Mouse (Mus musculus) midbrain, embryonic 14.5 days (tissue): ENCODE data around the gene Stx11. TPM values are rescaled to one million over a fixed set of nuclear protein-coding genes. Genes with fewer than 3 reads are reported as not detected.

Source experiments
- ATAC-seq: fragments of 200-750 bp; cut with Nextera tagmentation; 2 replicates; pipeline ENCODE4 v1.8.0; 2017; ENCODE audit warnings: moderate number of reproducible peaks, moderate library complexity; ENCODE audit not compliant: low FRiP score, low TSS enrichment
- DNase-seq: peaks from one replicate; pipeline ENCODE4 v3.0.0-alpha.2; 2015
- H3K27ac ChIP-seq: fragments of 300-500 bp; sonication (generic); replicated peaks from 2 replicates; pipeline ENCODE4 v1.5.1; 2014; ENCODE audit warnings: mild to moderate bottlenecking, low read depth, low read length, moderate library complexity
- H3K27me3 ChIP-seq: fragments of 300-500 bp; sonication (generic); 2 replicates; pipeline ENCODE4 v1.6.1; 2014; ENCODE audit warnings: low read length, control low read depth, mixed read lengths; ENCODE audit not compliant: control insufficient read depth, insufficient read depth
- H3K36me3 ChIP-seq: fragments of 300-500 bp; sonication (generic); 2 replicates; pipeline ENCODE4 v1.6.1; 2014; ENCODE audit warnings: low read length, control low read depth; ENCODE audit not compliant: control insufficient read depth, insufficient read depth
- H3K4me1 ChIP-seq: fragments of 300-500 bp; sonication (generic); 2 replicates; pipeline ENCODE4 v1.6.1; 2014; ENCODE audit warnings: mild to moderate bottlenecking, antibody characterized with exemption, low read length, control low read depth; ENCODE audit not compliant: control insufficient read depth, insufficient read depth
- H3K4me2 ChIP-seq: fragments of 300-500 bp; sonication (generic); 2 replicates; pipeline ENCODE4 v1.6.1; 2014; ENCODE audit warnings: mild to moderate bottlenecking, low read length, moderate library complexity
- H3K4me3 ChIP-seq: fragments of 300-500 bp; sonication (generic); replicated peaks from 2 replicates; pipeline ENCODE4 v1.5.1; 2014; ENCODE audit warnings: low read depth, low read length
- H3K9ac ChIP-seq: fragments of 300-500 bp; sonication (generic); replicated peaks from 2 replicates; pipeline ENCODE4 v1.6.1; 2014; ENCODE audit warnings: mild to moderate bottlenecking, low read length, moderate library complexity
- H3K9me3 ChIP-seq: fragments of 300-500 bp; sonication (generic); 2 replicates; pipeline ENCODE4 v1.6.1; 2016; ENCODE audit warnings: low read length, control low read depth, mixed read lengths; ENCODE audit not compliant: control insufficient read depth
- WGBS: fragments of 180-500 bp; shearing (Covaris S2); extraction: QIAGEN DNeasy Blood & Tissue Kit; methylation state at CpG from one replicate; pipeline ENCODE4 v1.1.7; 2014; 5-methylcytosine and 5-hydroxymethylcytosine counted together
- polyA plus RNA-seq: library from polyadenylated mRNA; unstranded; fragments of >200 nt; fragmentation: Nextera tagmentation; extraction: Ambion mirVana; gene quantifications from 2 replicates; pipeline ENCODE4 v1.2.1, GENCODE M21; 2014

Stx11 gene
- polyA plus RNA-seq, 1 experiment from 2014 or later: 0.93 TPM

DNA sequence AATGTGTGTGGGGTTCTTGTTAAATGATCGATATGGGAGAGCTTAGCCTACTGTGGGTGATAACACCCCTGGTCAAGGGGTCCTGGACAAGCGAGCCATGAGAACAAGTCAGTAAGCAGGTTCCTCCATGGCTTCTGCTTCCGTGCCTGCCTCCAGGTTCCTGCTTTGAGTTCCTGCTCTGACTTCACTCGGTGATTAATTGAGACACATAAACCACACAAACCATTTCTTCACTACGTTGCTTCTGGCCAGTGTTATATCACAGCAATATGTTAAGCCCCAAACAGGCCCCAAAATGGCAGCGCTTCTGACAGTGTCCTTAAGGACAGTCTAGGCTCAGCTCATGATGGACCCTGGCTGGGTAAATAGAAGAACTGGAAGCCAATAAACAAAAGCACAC, 35.9 kb downstream of the Stx11 start:
- Histone ChIP-seq H3K27ac (no peak overlapping the region), H3K4me2 (no peak overlapping the region), H3K27me3 (no peaks in the 10 kb centered on the region), H3K36me3 (no peaks in the 10 kb centered on the region), H3K9ac (no peak overlapping the region), H3K4me3 (no peak overlapping the region), H3K4me1 (0 out of 2 replicates have a peak, but pooled peaks cover 7% of the 10 kb centered on the region), H3K9me3 (no peaks in the 10 kb centered on the region)
- 87% methylated on average over 6 of the region's 6 CpGs for WGBS
- ATAC-seq: no peak
- DNase-seq: no peak

DNA sequence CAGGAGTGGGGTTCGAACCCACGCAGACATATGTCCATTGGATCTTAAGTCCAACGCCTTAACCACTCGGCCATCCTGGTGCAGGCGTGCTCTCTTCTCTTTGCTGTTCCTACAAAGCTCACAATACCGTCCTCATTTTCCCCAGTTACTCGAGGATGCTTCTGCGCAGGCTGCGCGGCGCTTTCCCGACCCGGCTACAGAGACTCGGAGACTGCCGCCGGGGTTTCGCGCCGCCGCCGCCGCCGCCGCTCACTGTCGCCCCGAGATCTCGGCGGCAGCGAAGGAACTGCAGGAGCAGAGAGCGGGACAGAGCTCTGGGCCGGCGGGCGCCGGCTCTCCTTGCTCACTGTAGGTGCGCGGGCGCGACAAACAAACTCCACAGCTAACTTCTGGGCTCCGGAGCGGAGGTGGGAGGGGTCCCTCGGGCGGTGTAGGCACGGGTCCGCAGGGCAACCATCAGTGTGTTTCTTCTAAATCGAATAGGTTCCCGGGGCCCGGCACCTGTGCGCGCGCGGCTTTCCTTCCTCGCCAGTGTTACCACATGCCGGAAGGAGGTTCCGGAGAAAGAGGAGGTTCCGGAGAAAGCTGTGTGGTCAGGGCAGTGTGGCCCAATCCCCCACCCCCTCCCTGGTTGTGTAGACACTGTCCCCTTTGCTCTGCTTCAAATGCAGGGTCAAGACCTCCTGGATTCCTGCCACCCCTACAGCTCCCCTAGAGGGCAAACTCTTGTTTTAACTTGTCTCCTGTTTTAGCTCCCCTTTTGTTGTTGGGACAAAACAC, 41.3 kb downstream of the Stx11 start:
- under 1% methylated on average over 55 of the region's 55 CpGs for WGBS
- H3K9me3 ChIP-seq: no peaks in the 10 kb centered on the region
- H3K36me3 ChIP-seq: no peaks in the 10 kb centered on the region
- peak overlapping the region; percentile 46 for H3K9ac ChIP-seq
- H3K4me3 ChIP-seq: peak overlapping the region; percentile 55
- no peaks in the 10 kb centered on the region for H3K27me3 ChIP-seq
- peak; percentile 97 for DNase-seq
- peak overlapping the region; percentile 63 for H3K4me2 ChIP-seq
- ATAC-seq: peak; percentile 96
- H3K27ac ChIP-seq: peak overlapping the region; percentile 75
- H3K4me1 ChIP-seq: 0 out of 2 replicates have a peak, but pooled peaks cover 8% of the 10 kb centered on the region

DNA sequence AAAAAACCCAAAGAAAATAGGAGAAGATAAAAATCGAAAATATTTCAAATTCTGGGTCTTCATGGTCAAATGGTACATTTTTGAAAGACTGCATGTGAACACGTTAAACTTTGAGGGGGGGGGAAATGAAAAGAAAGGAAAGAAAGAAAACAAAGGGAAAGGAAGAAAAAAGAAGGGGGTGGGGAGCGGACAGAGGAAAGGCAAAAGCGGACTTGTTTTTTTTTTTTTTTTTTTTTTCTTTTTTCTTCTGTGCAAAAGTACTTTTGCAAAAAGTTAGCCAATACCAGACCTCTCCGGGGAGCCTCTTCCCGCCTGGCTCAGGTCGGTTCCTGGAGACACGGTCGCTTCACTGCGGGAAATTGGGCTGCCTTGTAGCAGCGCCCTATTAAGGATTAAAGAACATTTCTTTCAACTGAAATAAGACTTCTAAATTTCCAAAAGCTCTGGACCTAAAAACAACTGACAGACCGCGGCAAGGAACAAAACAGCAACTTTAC, 42.0 kb downstream of the Stx11 start:
- no peaks in the 10 kb centered on the region for H3K36me3 ChIP-seq
- no peak for DNase-seq
- H3K27me3 ChIP-seq: no peaks in the 10 kb centered on the region
- ATAC-seq: peak; percentile 53
- 0 out of 2 replicates have a peak, but pooled peaks cover 8% of the 10 kb centered on the region for H3K4me1 ChIP-seq
- peak overlapping the region; percentile 55 for H3K4me3 ChIP-seq
- no peak overlapping the region for H3K27ac ChIP-seq
- no peaks in the 10 kb centered on the region for H3K9me3 ChIP-seq
- peak overlapping the region; percentile 63 for H3K4me2 ChIP-seq
- 2% methylated on average over 13 of the region's 13 CpGs for WGBS
- H3K9ac ChIP-seq: no peak overlapping the region; the same call in 1 of the 2 replicates

DNA sequence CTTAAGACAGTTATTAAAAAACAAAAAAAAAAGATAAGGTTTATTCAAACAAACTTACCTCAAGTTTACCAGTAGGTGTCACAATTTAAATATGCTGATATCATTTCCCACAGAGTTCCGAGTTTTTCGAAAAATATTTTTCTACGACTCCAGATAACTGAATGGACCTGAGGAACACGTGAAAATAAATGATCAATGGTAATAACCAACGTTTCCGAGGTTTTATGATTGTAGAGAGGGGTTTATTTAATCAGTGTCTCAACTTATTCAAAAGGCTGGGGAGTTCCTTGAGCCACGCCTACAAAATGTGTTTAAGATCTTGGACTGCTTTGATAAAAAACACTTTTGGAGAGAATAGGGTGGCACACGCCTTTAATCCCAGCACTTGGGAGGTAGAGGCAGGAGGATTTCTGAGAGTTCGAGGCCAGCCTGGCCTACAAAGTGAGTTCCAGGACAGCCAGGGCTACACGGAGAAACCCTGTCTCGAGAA, 42.5 kb downstream of the Stx11 start:
- Histone ChIP-seq H3K4me3 (no peak overlapping the region), H3K4me2 (peak overlapping the region; percentile 63), H3K27ac (no peak overlapping the region), H3K4me1 (0 out of 2 replicates have a peak, but pooled peaks cover 8% of the 10 kb centered on the region), H3K9me3 (no peaks in the 10 kb centered on the region), H3K27me3 (no peaks in the 10 kb centered on the region), H3K9ac (no peak overlapping the region), H3K36me3 (no peaks in the 10 kb centered on the region)
- peak; percentile 18 for DNase-seq
- no peak for ATAC-seq
- 54% methylated on average over 11 of the region's 11 CpGs for WGBS

DNA sequence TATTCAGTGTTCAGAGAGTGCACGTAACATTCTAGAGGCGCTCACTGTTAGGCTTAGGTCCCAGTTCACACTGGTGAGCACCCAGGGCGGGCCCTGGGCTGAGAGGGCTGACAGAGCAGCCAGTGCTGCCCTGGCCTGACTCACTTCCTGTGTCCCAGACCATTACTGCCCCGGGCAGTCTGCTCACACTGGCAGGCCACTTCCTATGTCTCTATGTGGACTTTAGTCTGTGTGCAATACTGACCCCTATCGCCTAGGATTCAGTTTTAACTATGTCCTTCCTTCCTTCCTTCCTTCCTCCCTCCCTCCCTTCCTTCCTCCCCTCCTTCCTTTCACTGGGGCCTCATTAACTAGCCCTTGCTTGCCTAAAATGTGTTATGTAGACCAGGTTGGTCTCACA, 44.8 kb downstream of the Stx11 start:
- Histone ChIP-seq H3K27me3 (no peaks in the 10 kb centered on the region), H3K4me2 (no peak overlapping the region), H3K9ac (no peak overlapping the region), H3K4me3 (no peak overlapping the region), H3K4me1 (0 out of 2 replicates have a peak, but pooled peaks cover 8% of the 10 kb centered on the region), H3K9me3 (no peaks in the 10 kb centered on the region), H3K27ac (no peak overlapping the region), H3K36me3 (no peaks in the 10 kb centered on the region)
- peak; percentile 42 for DNase-seq
- no peak for ATAC-seq
- WGBS: 41% methylated on average over 5 of the region's 5 CpGs

DNA sequence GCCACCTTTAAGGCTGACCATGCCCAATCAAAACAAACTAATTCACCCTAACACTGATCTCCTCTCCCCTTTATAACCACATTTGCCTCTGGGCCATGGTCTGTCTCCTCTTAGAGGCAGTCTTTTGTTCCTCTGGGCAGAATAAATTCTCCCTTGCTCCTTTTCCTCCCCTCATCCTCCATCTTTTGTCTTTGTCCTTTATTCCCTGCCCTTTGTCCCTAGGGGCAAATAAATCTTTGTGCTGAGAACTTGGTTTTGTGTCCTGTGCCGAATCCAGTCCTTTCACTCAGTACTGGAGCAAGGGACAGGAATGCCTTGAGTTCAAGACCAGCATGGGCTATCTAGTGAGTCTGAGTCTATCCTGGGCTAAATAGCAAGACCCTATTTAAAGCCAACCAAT, 46.5 kb downstream of the Stx11 start:
- H3K4me3 ChIP-seq: no peak overlapping the region
- DNase-seq (no peak), ATAC-seq (no peak)
- H3K36me3 ChIP-seq: no peaks in the 10 kb centered on the region
- 23% methylated on average over 1 of the region's 1 CpGs for WGBS
- no peaks in the 10 kb centered on the region for H3K27me3 ChIP-seq
- no peaks in the 10 kb centered on the region for H3K4me1 ChIP-seq
- no peak overlapping the region for H3K27ac ChIP-seq
- H3K4me2 ChIP-seq: no peak overlapping the region
- H3K9me3 ChIP-seq: no peaks in the 10 kb centered on the region
- no peak overlapping the region for H3K9ac ChIP-seq

DNA sequence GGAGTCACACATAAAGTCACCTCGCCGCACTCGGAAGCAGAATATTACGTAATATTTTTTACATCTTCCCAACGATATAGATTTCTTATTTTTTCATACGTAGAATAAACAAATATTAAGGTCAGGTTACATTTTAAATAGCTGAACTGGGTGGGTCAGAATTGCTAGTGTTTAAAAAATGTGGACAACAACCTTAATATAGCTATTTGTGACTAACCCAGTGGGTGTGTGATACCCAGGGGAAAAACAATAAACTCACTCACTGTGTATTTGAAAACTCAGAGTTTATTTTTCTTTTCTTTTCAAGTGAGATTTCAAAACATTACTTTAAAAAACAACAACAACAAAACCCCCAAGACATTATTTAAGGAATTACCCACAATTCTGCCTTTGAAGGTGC, 47.7 kb downstream of the Stx11 start:
- H3K4me1 ChIP-seq: no peaks in the 10 kb centered on the region
- no peak for ATAC-seq
- H3K4me3 ChIP-seq: no peak overlapping the region
- no peak overlapping the region for H3K4me2 ChIP-seq
- no peaks in the 10 kb centered on the region for H3K27me3 ChIP-seq
- no peak overlapping the region for H3K27ac ChIP-seq
- 97% methylated on average over 6 of the region's 6 CpGs for WGBS
- no peaks in the 10 kb centered on the region for H3K9me3 ChIP-seq
- no peak overlapping the region for H3K9ac ChIP-seq
- H3K36me3 ChIP-seq: no peaks in the 10 kb centered on the region
- no peak for DNase-seq

DNA sequence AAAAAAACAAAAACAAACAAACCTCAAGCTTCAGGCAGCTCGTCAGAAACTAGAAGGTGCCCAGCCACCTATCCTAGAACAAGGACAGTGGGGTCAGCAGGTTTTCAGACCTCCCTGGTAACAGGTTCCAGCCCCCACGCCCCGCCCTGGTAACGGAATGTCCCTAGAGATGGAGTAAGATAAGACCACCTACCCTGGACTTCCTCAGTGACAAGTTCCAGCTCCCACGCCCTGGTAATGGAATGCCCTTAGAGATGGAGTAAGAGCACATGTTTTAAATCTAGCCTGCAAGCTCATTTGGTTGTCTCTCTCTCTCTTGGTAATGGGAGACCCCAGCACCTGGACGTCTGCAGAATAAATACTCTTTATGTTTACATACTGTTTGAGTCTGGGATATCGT, 48.3 kb downstream of the Stx11 start:
- no peak overlapping the region for H3K4me3 ChIP-seq
- no peak overlapping the region for H3K4me2 ChIP-seq
- no peak overlapping the region for H3K27ac ChIP-seq
- no peaks in the 10 kb centered on the region for H3K9me3 ChIP-seq
- ATAC-seq (no peak), DNase-seq (no peak)
- 89% methylated on average over 7 of the region's 7 CpGs for WGBS
- H3K9ac ChIP-seq: no peak overlapping the region
- H3K4me1 ChIP-seq: no peaks in the 10 kb centered on the region
- H3K36me3 ChIP-seq: no peaks in the 10 kb centered on the region
- H3K27me3 ChIP-seq: no peaks in the 10 kb centered on the region

DNA sequence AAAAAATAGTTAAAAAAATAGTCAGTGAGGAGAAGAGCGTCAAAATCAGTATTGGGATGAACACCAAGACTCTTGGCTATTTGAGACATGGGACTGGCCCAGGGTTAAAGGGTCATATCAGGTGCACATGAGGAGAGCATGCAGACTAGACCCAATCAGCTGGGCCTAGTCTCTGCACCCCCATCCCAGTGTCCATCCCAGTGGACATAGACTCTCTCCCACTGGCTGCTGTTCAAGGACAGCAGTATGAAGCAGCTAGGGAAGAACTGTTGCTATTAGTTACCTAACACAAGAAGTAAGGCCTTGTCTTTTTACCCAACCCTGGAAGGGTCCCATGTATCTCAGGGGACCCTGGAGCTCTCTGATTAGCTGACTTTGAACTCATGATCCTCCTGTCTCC, 49.9 kb downstream of the Stx11 start:
- H3K27ac ChIP-seq: no peak overlapping the region
- 97% methylated on average over 1 of the region's 1 CpGs for WGBS

More for the DNA sequence above, 49.9 kb downstream of the Stx11 start:
- ATAC-seq: no peak
- Histone ChIP-seq H3K9ac (no peak overlapping the region), H3K9me3 (no peaks in the 10 kb centered on the region), H3K4me3 (no peak overlapping the region), H3K36me3 (no peaks in the 10 kb centered on the region), H3K27me3 (no peaks in the 10 kb centered on the region), H3K4me1 (no peaks in the 10 kb centered on the region), H3K4me2 (no peak overlapping the region)
- no peak for DNase-seq
